Mouse (Mus musculus): ENCODE data around the gene Olfr1411.

The Olfr1411 gene

GRCm38 (mm10) chr1:92594111-92594510, at the start of gene Olfr1411:
Gene Olfr1411 (plus strand): TSS chr1:92594411.
- no peak for DNase-seq (ENCODE audit: low read depth in 2 of 2, low spot score in 2 of 2)

- DNase-seq (ENCODE audit: low read depth in 2 of 2, low spot score in 2 of 2) = no peak
These were observed 48.3 kb upstream of the Olfr1411 start for GRCm38 (mm10) chr1:92545929-92546328.

- DNase-seq (ENCODE audit: low read depth in 2 of 2, low spot score in 2 of 2) = no peak
These were observed 23.2 kb upstream of the Olfr1411 start, which contains the start of gene Olfr1413 for GRCm38 (mm10) chr1:92571022-92571421. Gene Olfr1413 (plus strand): TSS chr1:92571322.

- DNase-seq (ENCODE audit: low read depth in 2 of 2, low spot score in 2 of 2) = no peak
These were observed 8.7 kb upstream of the Olfr1411 start, which contains the start of gene Olfr1412 for GRCm38 (mm10) chr1:92585479-92585878. Gene Olfr1412 (plus strand): TSS chr1:92585779.

- no peak for DNase-seq (ENCODE audit: low read depth in 2 of 2, low spot score in 2 of 2)
These were observed 1.8 kb downstream of the Olfr1411 start for GRCm38 (mm10) chr1:92596019-92596418.

- DNase-seq (ENCODE audit: low read depth in 2 of 2, low spot score in 2 of 2) = no peak
These were observed 11.3 kb downstream of the Olfr1411 start, which contains the start of gene Olfr1410 for GRCm38 (mm10) chr1:92605482-92605881. Gene Olfr1410 (plus strand): TSS chr1:92605782.

GRCm38 (mm10) chr1:92607711-92608110, 13.5 kb downstream of the Olfr1411 start:
- no peak for DNase-seq (ENCODE audit: low read depth in 2 of 2, low spot score in 2 of 2)

GRCm38 (mm10) chr1:92611008-92611407, 16.8 kb downstream of the Olfr1411 start:
- DNase-seq (ENCODE audit: low read depth in 2 of 2, low spot score in 2 of 2) = peak; percentile 57 to 71

- DNase-seq (ENCODE audit: low read depth in 2 of 2, low spot score in 2 of 2) = no peak
These were observed 19.0 kb downstream of the Olfr1411 start for GRCm38 (mm10) chr1:92613175-92613574.

- DNase-seq (ENCODE audit: low read depth in 2 of 2, low spot score in 2 of 2) = no peak
These were observed 20.3 kb downstream of the Olfr1411 start for GRCm38 (mm10) chr1:92614516-92614915.

- no peak for DNase-seq (ENCODE audit: low read depth in 2 of 2, low spot score in 2 of 2)
These were observed 21.8 kb downstream of the Olfr1411 start for GRCm38 (mm10) chr1:92616046-92616445.

GRCm38 (mm10) chr1:92617488-92617887, 23.3 kb downstream of the Olfr1411 start, which contains the start of gene Olfr12:
Gene Olfr12 (plus strand): TSS chr1:92617788.
- DNase-seq (ENCODE audit: low read depth in 2 of 2, low spot score in 2 of 2) = no peak

GRCm38 (mm10) chr1:92618360-92618759, 24.1 kb downstream of the Olfr1411 start:
- no peak for DNase-seq (ENCODE audit: low read depth in 2 of 2, low spot score in 2 of 2)

GRCm38 (mm10) chr1:92628227-92628626, 34.0 kb downstream of the Olfr1411 start:
- no peak for DNase-seq (ENCODE audit: low read depth in 2 of 2, low spot score in 2 of 2)

GRCm38 (mm10) chr1:92632196-92632595, 38.0 kb downstream of the Olfr1411 start:
- DNase-seq (ENCODE audit: low read depth in 2 of 2, low spot score in 2 of 2) = no peak

- DNase-seq (ENCODE audit: low read depth in 2 of 2, low spot score in 2 of 2) = peak in 1 of 2 experiments; percentile 30
These were observed 38.7 kb downstream of the Olfr1411 start for GRCm38 (mm10) chr1:92632948-92633347.

- no peak for DNase-seq (ENCODE audit: low read depth in 2 of 2, low spot score in 2 of 2)
These were observed 39.5 kb downstream of the Olfr1411 start for GRCm38 (mm10) chr1:92633726-92634125.

- no peak for DNase-seq (ENCODE audit: low read depth in 2 of 2, low spot score in 2 of 2)
These were observed 40.4 kb downstream of the Olfr1411 start for GRCm38 (mm10) chr1:92634569-92634968.

- no peak for DNase-seq (ENCODE audit: low read depth in 2 of 2, low spot score in 2 of 2)
These were observed 40.9 kb downstream of the Olfr1411 start for GRCm38 (mm10) chr1:92634976-92635599.

GRCm38 (mm10) chr1:92636015-92636414, 41.8 kb downstream of the Olfr1411 start:
- DNase-seq (ENCODE audit: low read depth in 2 of 2, low spot score in 2 of 2) = no peak

- DNase-seq (ENCODE audit: low read depth in 2 of 2, low spot score in 2 of 2) = no peak
These were observed 42.5 kb downstream of the Olfr1411 start for GRCm38 (mm10) chr1:92636676-92637075.

- no peak for DNase-seq (ENCODE audit: low read depth in 2 of 2, low spot score in 2 of 2)
These were observed 43.4 kb downstream of the Olfr1411 start for GRCm38 (mm10) chr1:92637501-92638172.
